Mouse (Mus musculus): ENCODE measurements around the gene Dthd1. TPM values are rescaled to one million over a fixed set of nuclear protein-coding genes. Genes with fewer than 3 reads are reported as not detected.
A peak's percentile ranks its signal among the peaks of the same experiment; 100 is the strongest.

Gene Dthd1
- polyA plus RNA-seq, 1 experiment from 2014 or later, result not detected

DNA sequence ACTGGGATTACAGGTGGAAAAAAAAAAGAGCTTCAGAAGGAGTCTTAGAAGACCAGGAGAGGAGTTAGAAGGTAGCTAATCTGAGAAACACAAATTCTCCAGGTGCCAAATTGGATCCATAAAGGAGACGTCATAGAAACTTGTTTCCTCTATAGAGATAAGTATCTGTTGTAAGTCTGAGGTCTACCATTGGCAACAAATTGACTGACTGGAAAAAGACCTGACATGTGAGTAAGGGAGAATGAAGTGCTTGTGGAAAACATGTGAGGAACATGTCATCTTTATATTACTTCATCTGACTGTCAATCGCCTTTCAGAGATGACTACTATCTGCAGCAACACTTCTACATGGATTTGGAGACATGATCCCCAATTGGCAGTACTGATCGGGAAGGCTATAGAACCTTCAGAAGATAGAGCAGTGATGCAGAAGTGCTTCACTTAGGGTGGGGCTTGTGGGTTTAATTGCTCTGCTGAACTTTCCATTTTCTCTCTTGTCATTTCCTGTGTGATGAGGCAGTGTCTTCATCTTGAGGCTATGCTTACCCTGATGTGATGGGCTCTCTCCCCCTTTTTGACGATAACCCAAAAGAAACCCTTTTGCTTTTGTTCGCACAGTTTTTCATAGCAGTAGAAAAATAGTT lies 22.6 kb upstream of the Dthd1 start:
- Histone ChIP-seq H3K36me3 (ENCODE audit: control insufficient read depth, insufficient read depth, low read length) (no peaks in the 10 kb centered on the region), H3K4me1 (ENCODE audit: control insufficient read depth, insufficient read depth, low read length) (no peaks in the 10 kb centered on the region), H3K27me3 (ENCODE audit: control insufficient read depth, insufficient read depth, low read depth, low read length) (no peaks in the 10 kb centered on the region), H3K27ac (ENCODE audit: low read length) (no peak overlapping the region), H3K9me3 (replicated peaks; ENCODE audit: control insufficient read depth, low read length, poor library complexity, severe bottlenecking) (no peaks in the 10 kb centered on the region), H3K9ac (ENCODE audit: low read depth, low read length) (no peak overlapping the region), H3K4me3 (ENCODE audit: low read depth, low read length) (no peak overlapping the region), H3K4me2 (ENCODE audit: low read length) (no peak overlapping the region)
- 98% methylated on average over 5 of the region's 5 CpGs for WGBS
- ATAC-seq, result no peak

GRCm38 (mm10) chr5:62792776-62793175 lies 20.8 kb upstream of the Dthd1 start:
- no peak overlapping the region for H3K4me3 ChIP-seq (ENCODE audit: low read depth, low read length)
- 88% methylated on average over 1 of the region's 1 CpGs for WGBS
- H3K36me3 ChIP-seq (ENCODE audit: control insufficient read depth, insufficient read depth, low read length), result no peaks in the 10 kb centered on the region
- H3K4me1 ChIP-seq (ENCODE audit: control insufficient read depth, insufficient read depth, low read length), result no peaks in the 10 kb centered on the region
- H3K9ac ChIP-seq (ENCODE audit: low read depth, low read length), result no peak overlapping the region
- ATAC-seq, result no peak
- H3K9me3 ChIP-seq (replicated peaks; ENCODE audit: control insufficient read depth, low read length, poor library complexity, severe bottlenecking), result no peaks in the 10 kb centered on the region
- H3K27ac ChIP-seq (ENCODE audit: low read length), result no peak overlapping the region
- H3K27me3 ChIP-seq (ENCODE audit: control insufficient read depth, insufficient read depth, low read depth, low read length), result no peaks in the 10 kb centered on the region
- no peak overlapping the region for H3K4me2 ChIP-seq (ENCODE audit: low read length)

- 47% methylated on average over 1 of the region's 1 CpGs for WGBS
- peak; percentile 14; the same call in 1 of the 2 replicates for ATAC-seq
- Histone ChIP-seq H3K27ac (ENCODE audit: low read length) (no peak overlapping the region), H3K9ac (ENCODE audit: low read depth, low read length) (no peak overlapping the region), H3K9me3 (replicated peaks; ENCODE audit: control insufficient read depth, low read length, poor library complexity, severe bottlenecking) (no peaks in the 10 kb centered on the region), H3K4me1 (ENCODE audit: control insufficient read depth, insufficient read depth, low read length) (no peaks in the 10 kb centered on the region), H3K27me3 (ENCODE audit: control insufficient read depth, insufficient read depth, low read depth, low read length) (no peaks in the 10 kb centered on the region), H3K36me3 (ENCODE audit: control insufficient read depth, insufficient read depth, low read length) (no peaks in the 10 kb centered on the region), H3K4me2 (ENCODE audit: low read length) (no peak overlapping the region), H3K4me3 (ENCODE audit: low read depth, low read length) (no peak overlapping the region)
Observed at GRCm38 (mm10) chr5:62814072-62814414, 420 bp downstream of the Dthd1 start.

DNA sequence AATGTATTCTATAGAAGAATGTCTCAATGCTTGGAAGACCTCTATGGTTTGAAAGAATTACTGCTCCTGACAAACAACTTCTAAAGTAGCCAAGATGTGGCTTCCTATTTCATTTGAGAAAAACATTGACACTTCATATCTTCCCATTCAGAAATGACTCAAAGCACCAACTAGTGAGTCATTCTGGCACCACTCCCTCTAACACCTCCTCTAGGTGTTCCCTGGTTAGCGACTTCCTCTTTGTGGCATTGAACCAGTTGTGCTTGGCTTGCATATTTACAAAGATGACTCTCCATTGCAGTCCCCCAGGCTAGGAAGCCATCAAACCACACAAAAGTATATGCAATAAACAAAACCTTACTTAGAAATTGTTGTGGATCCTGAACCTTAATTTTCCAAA lies 2.1 kb downstream of the Dthd1 start:
- Histone ChIP-seq H3K36me3 (ENCODE audit: control insufficient read depth, insufficient read depth, low read length) (no peaks in the 10 kb centered on the region), H3K9me3 (replicated peaks; ENCODE audit: control insufficient read depth, low read length, poor library complexity, severe bottlenecking) (no peaks in the 10 kb centered on the region), H3K4me2 (ENCODE audit: low read length) (no peak overlapping the region), H3K27ac (ENCODE audit: low read length) (no peak overlapping the region), H3K4me1 (ENCODE audit: control insufficient read depth, insufficient read depth, low read length) (no peaks in the 10 kb centered on the region), H3K4me3 (ENCODE audit: low read depth, low read length) (no peak overlapping the region), H3K27me3 (ENCODE audit: control insufficient read depth, insufficient read depth, low read depth, low read length) (no peaks in the 10 kb centered on the region), H3K9ac (ENCODE audit: low read depth, low read length) (no peak overlapping the region)
- WGBS, result 70% methylated on average over 1 of the region's 1 CpGs
- ATAC-seq, result no peak

DNA sequence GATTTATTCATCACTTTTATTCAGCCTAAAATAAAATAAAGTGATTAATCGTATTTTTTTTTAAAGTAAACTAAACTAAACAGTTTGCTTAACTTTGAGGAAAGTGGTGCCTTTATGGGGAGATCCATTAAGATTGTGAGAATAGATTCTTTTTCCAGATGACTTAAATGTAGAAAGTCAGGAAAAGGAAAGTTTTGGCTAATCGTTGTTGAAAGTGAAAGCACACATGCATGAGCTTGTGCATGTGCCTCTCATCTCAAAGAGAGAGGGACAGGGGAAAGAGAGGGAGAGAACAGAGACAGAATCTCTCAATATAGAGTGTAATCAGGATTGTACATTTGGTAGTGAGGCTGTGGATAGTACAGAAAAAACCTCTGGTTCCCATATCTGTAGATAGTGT lies 5.9 kb downstream of the Dthd1 start:
- WGBS, result 82% methylated on average over 2 of the region's 2 CpGs

GRCm38 (mm10) chr5:62820363-62821271 lies 7.0 kb downstream of the Dthd1 start:
- H3K27ac ChIP-seq (ENCODE audit: low read length), result no peak overlapping the region
- no peak for ATAC-seq
- H3K27me3 ChIP-seq (ENCODE audit: control insufficient read depth, insufficient read depth, low read depth, low read length), result no peaks in the 10 kb centered on the region
- no peaks in the 10 kb centered on the region for H3K9me3 ChIP-seq (replicated peaks; ENCODE audit: control insufficient read depth, low read length, poor library complexity, severe bottlenecking)
- H3K4me1 ChIP-seq (ENCODE audit: control insufficient read depth, insufficient read depth, low read length), result no peaks in the 10 kb centered on the region
- H3K4me2 ChIP-seq (ENCODE audit: low read length), result no peak overlapping the region
- H3K9ac ChIP-seq (ENCODE audit: low read depth, low read length), result no peak overlapping the region
- no peaks in the 10 kb centered on the region for H3K36me3 ChIP-seq (ENCODE audit: control insufficient read depth, insufficient read depth, low read length)
- H3K4me3 ChIP-seq (ENCODE audit: low read depth, low read length), result no peak overlapping the region
- WGBS, result 70% methylated on average over 8 of the region's 8 CpGs

More for the DNA sequence above, 5.9 kb downstream of the Dthd1 start:
- ATAC-seq, result no peak
- no peaks in the 10 kb centered on the region for H3K9me3 ChIP-seq (replicated peaks; ENCODE audit: control insufficient read depth, low read length, poor library complexity, severe bottlenecking)
- no peak overlapping the region for H3K27ac ChIP-seq (ENCODE audit: low read length)
- H3K27me3 ChIP-seq (ENCODE audit: control insufficient read depth, insufficient read depth, low read depth, low read length), result no peaks in the 10 kb centered on the region
- no peaks in the 10 kb centered on the region for H3K4me1 ChIP-seq (ENCODE audit: control insufficient read depth, insufficient read depth, low read length)
- H3K36me3 ChIP-seq (ENCODE audit: control insufficient read depth, insufficient read depth, low read length), result no peaks in the 10 kb centered on the region
- H3K4me3 ChIP-seq (ENCODE audit: low read depth, low read length), result no peak overlapping the region
- no peak overlapping the region for H3K4me2 ChIP-seq (ENCODE audit: low read length)
- no peak overlapping the region for H3K9ac ChIP-seq (ENCODE audit: low read depth, low read length)

- H3K27ac ChIP-seq (ENCODE audit: low read length), result no peak overlapping the region
- 96% methylated on average over 3 of the region's 3 CpGs for WGBS
- no peak for ATAC-seq
Observed at GRCm38 (mm10) chr5:62842955-62843730, 29.5 kb downstream of the Dthd1 start.

DNA sequence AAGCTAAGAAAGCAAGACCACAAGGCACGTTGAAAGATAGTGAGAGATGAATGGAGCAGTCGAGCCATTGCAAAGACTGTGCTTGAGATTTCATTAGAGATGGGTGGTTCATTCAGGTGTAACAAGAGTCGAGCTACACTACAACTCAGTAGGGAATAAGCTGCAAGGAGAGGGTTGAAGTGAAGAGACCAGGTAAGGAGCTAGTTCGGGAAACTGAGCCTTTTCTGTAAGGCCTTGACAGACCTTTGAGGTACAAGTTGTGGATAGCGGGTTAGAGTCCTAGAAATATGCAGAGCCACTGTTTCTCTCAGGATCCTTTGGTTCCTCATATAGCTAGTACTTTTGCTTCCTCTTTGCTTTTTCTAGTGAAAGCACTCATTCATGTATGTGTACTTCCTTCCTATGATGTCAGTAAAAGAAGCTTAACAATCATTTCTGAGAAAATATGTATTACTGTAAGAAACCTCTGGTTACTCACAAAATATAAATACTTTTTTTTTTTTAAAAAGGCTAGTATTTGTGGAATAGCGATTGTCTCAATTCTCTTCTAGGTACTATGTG lies 33.0 kb downstream of the Dthd1 start:
- 87% methylated on average over 6 of the region's 6 CpGs for WGBS
- Histone ChIP-seq H3K4me3 (ENCODE audit: low read depth, low read length) (no peak overlapping the region), H3K27ac (ENCODE audit: low read length) (no peak overlapping the region), H3K27me3 (ENCODE audit: control insufficient read depth, insufficient read depth, low read depth, low read length) (no peaks in the 10 kb centered on the region), H3K4me1 (ENCODE audit: control insufficient read depth, insufficient read depth, low read length) (no peaks in the 10 kb centered on the region), H3K9me3 (replicated peaks; ENCODE audit: control insufficient read depth, low read length, poor library complexity, severe bottlenecking) (no peaks in the 10 kb centered on the region), H3K36me3 (ENCODE audit: control insufficient read depth, insufficient read depth, low read length) (no peaks in the 10 kb centered on the region), H3K9ac (ENCODE audit: low read depth, low read length) (no peak overlapping the region), H3K4me2 (ENCODE audit: low read length) (no peak overlapping the region)
- no peak for ATAC-seq

More at GRCm38 (mm10) chr5:62842955-62843730, 29.5 kb downstream of the Dthd1 start:
- no peaks in the 10 kb centered on the region for H3K36me3 ChIP-seq (ENCODE audit: control insufficient read depth, insufficient read depth, low read length)
- H3K9me3 ChIP-seq (replicated peaks; ENCODE audit: control insufficient read depth, low read length, poor library complexity, severe bottlenecking), result no peaks in the 10 kb centered on the region
- H3K4me2 ChIP-seq (ENCODE audit: low read length), result no peak overlapping the region
- no peaks in the 10 kb centered on the region for H3K4me1 ChIP-seq (ENCODE audit: control insufficient read depth, insufficient read depth, low read length)
- no peak overlapping the region for H3K4me3 ChIP-seq (ENCODE audit: low read depth, low read length)
- no peaks in the 10 kb centered on the region for H3K27me3 ChIP-seq (ENCODE audit: control insufficient read depth, insufficient read depth, low read depth, low read length)
- H3K9ac ChIP-seq (ENCODE audit: low read depth, low read length), result no peak overlapping the region
